10 mouse cellular contexts compared by ENCODE assay signal in genomic region chr15:25633674-25634340, GRCm38 (mm10). TPM values are rescaled to one million over a fixed set of nuclear protein-coding genes. Genes with fewer than 3 reads are reported as not detected.
DNase-seq lines count a peak whose midpoint lies in the region; ATAC-seq lines count a peak whose summit lies in the region.
"Had no signal": no experiment of that assay in that cellular context is flagged by ENCODE, and none has a peak within 500 bp of the region (broad histone marks: within the 10 kb centered on the region; RNA-seq: fewer than 3 reads in every experiment).

No protein-coding gene starts in this region.

- no peaks in the 10 kb centered on the region for H3K27me3 ChIP-seq in hindbrain, embryonic 16.5 days (replicated peaks; ENCODE audit: control insufficient read depth, insufficient read depth, low read length)
- no peaks in the 10 kb centered on the region for H3K27me3 ChIP-seq in hindbrain, embryonic 11.5 days (ENCODE audit: control insufficient read depth, insufficient read depth, low read length)
- H3K27me3 ChIP-seq: neural tube, embryonic 13.5 days had no signal

- no peaks in the 10 kb centered on the region for H3K4me1 ChIP-seq in hindbrain, embryonic 16.5 days (ENCODE audit: control insufficient read depth, insufficient read depth, low read depth, low read length)
- no peaks in the 10 kb centered on the region for H3K4me1 ChIP-seq in hindbrain, embryonic 11.5 days (replicated peaks; ENCODE audit: control insufficient read depth, insufficient read depth, low read length)

- no peak overlapping the region for H3K27ac ChIP-seq in hindbrain, embryonic 16.5 days (ENCODE audit: low read depth, low read length)
- H3K27ac ChIP-seq in hindbrain, embryonic 11.5 days (ENCODE audit: low read depth, low read length), result no peak overlapping the region
- H3K27ac ChIP-seq: neural tube, embryonic 13.5 days had no signal

- peak; percentile 45; the same call in 1 of the 2 replicates for ATAC-seq in hindbrain, embryonic 16.5 days
- ATAC-seq in hindbrain, embryonic 11.5 days (ENCODE audit: low FRiP score), result no peak
- ATAC-seq in megakaryocyte-erythroid progenitor cell, adult 5-6 weeks (replicated peaks; ENCODE audit: low FRiP score, low TSS enrichment, poor library complexity, severe bottlenecking), result no peak

- no peak overlapping the region for H3K9ac ChIP-seq in hindbrain, embryonic 16.5 days (ENCODE audit: low read depth, low read length)
- H3K9ac ChIP-seq in hindbrain, embryonic 11.5 days (ENCODE audit: low read depth, low read length), result no peak overlapping the region
- H3K9ac ChIP-seq: neural tube, embryonic 13.5 days had no signal

- H3K9me3 ChIP-seq in hindbrain, embryonic 16.5 days (ENCODE audit: control insufficient read depth, low read length), result no peaks in the 10 kb centered on the region
- H3K9me3 ChIP-seq in hindbrain, embryonic 11.5 days (ENCODE audit: control insufficient read depth, low read length), result no peaks in the 10 kb centered on the region
- H3K9me3 ChIP-seq: neural tube, embryonic 13.5 days had no signal

- 86% methylated on average over 13 of the region's 13 CpGs for WGBS in hindbrain, embryonic 16.5 days
- WGBS in hindbrain, embryonic 11.5 days, result 93% methylated on average over 13 of the region's 13 CpGs

- no peak overlapping the region for H3K4me3 ChIP-seq in hindbrain, embryonic 16.5 days (ENCODE audit: low read length)
- no peak overlapping the region for H3K4me3 ChIP-seq in hindbrain, embryonic 11.5 days (ENCODE audit: low read depth, low read length)
- H3K4me3 ChIP-seq: neural tube, embryonic 13.5 days had no signal

- H3K4me2 ChIP-seq in hindbrain, embryonic 16.5 days (ENCODE audit: low read length), result no peak overlapping the region
- no peak overlapping the region for H3K4me2 ChIP-seq in hindbrain, embryonic 11.5 days (replicated peaks; ENCODE audit: low read depth, low read length)
- H3K4me2 ChIP-seq: neural tube, embryonic 13.5 days had no signal

- H3K36me3 ChIP-seq in hindbrain, embryonic 16.5 days (ENCODE audit: control insufficient read depth, insufficient read depth, low read length), result no peaks in the 10 kb centered on the region
- no peaks in the 10 kb centered on the region for H3K36me3 ChIP-seq in hindbrain, embryonic 11.5 days (ENCODE audit: control insufficient read depth, insufficient read depth, low read length)
- H3K36me3 ChIP-seq: neural tube, embryonic 13.5 days had no signal

- DNase-seq in hindbrain, embryonic 11.5 days (ENCODE audit: low spot score), result no peak
- DNase-seq in adrenal gland, postnatal 10 days, result peak; percentile 92
- DNase-seq in heart, postnatal 36 days, result peak; percentile 41 to 61
- DNase-seq in lung, postnatal 25 days (ENCODE audit: low spot score), result peak; percentile 61
- no peak for DNase-seq in layer of hippocampus, adult 11-12 months (ENCODE audit: low spot score)
- no peak for DNase-seq in cerebellum, adult 9-11 months
- DNase-seq: thymus, postnatal 25 days had no signal

- intact Hi-C loops in heart, postnatal 36 days (cut with DNase I), result no loop called here

RNA-seq across cellular contexts. Expression of gene Myo10, which starts 11.5 kb away (rescaled TPM):
- polyA plus RNA-seq in hindbrain, embryonic 16.5 days (2015; fragmentation: Nextera tagmentation; extraction: Ambion mirVana), result 26.2 and 28.8 TPM in 2 replicates
- 39.1 and 45.2 TPM in 2 replicates for polyA plus RNA-seq in hindbrain, embryonic 11.5 days (2014; fragmentation: Nextera tagmentation; extraction: Ambion mirVana)
- total RNA-seq in adrenal gland, postnatal 10 days (2021), result 10 to 100 TPM; 80.4 to 82.5 TPM
- total RNA-seq in heart, postnatal 36 days (2021), result 10 to 100 TPM; 65.4 to 82.1 TPM
- total RNA-seq in megakaryocyte-erythroid progenitor cell, adult 5-6 weeks (2014; fragmentation: Nextera tagmentation), result 1.6 and 6.6 TPM in 2 replicates
- 3.9 and 6.8 TPM in 2 replicates for total RNA-seq in megakaryocyte-erythroid progenitor cell, adult 5-6 weeks (2017)

Comparison
In these comparisons a context has a peak if more than half of its experiments do, and no peak if none do; other contexts are left out.
1. DNase-seq: peak in adrenal gland, postnatal 10 days (single experiment), heart, postnatal 36 days (2 of 2) and lung, postnatal 25 days (single experiment); none in hindbrain, embryonic 11.5 days (single experiment), layer of hippocampus, adult 11-12 months (single experiment) and cerebellum, adult 9-11 months (single experiment).
2. RNA of gene Myo10, which starts 11.5 kb away (total RNA-seq): 80.4 to 82.5 TPM in adrenal gland, postnatal 10 days and 65.4 to 82.1 TPM in heart, postnatal 36 days; 1.6 to 6.8 TPM in megakaryocyte-erythroid progenitor cell, adult 5-6 weeks; every median in the first group is over 4 times any median in the second.